In genomic region chr1:189310145-189310544, GRCm38 (mm10) we compare ENCODE assay signal across 15 mouse cellular contexts.
A peak's percentile ranks its signal among the peaks of the same experiment; 100 is the strongest.
DNase-seq lines count a peak whose midpoint lies in the region; ATAC-seq and TF ChIP-seq lines count a peak whose summit lies in the region.
"Had no signal": no experiment of that assay in that cellular context is flagged by ENCODE, and none has a peak within 500 bp of the region (broad histone marks: within the 10 kb centered on the region; RNA-seq: fewer than 3 reads in every experiment).

No protein-coding gene starts in this region.

- no peak overlapping the region for H3K9ac ChIP-seq in forebrain, postnatal 0 days
- H3K9ac ChIP-seq in forebrain, embryonic 12.5 days = no peak overlapping the region
- H3K9ac ChIP-seq: forebrain, embryonic 13.5 days; limb, embryonic 13.5 days had no signal

- no peaks in the 10 kb centered on the region for H3K27me3 ChIP-seq in forebrain, postnatal 0 days (ENCODE audit: insufficient read depth, low read length)
- no peaks in the 10 kb centered on the region for H3K27me3 ChIP-seq in forebrain, embryonic 12.5 days
- H3K27me3 ChIP-seq in heart, embryonic 10.5 days (ENCODE audit: insufficient read depth, poor library complexity, severe bottlenecking) = no peaks in the 10 kb centered on the region
- H3K27me3 ChIP-seq: forebrain, embryonic 13.5 days; limb, embryonic 13.5 days had no signal

- no peak overlapping the region for H3K4me2 ChIP-seq in forebrain, postnatal 0 days (ENCODE audit: low read depth)
- no peak overlapping the region for H3K4me2 ChIP-seq in forebrain, embryonic 12.5 days
- H3K4me2 ChIP-seq: forebrain, embryonic 13.5 days; limb, embryonic 13.5 days had no signal

- H3K4me3 ChIP-seq in forebrain, postnatal 0 days (ENCODE audit: low read depth, low read length) = no peak overlapping the region
- H3K4me3 ChIP-seq in forebrain, embryonic 12.5 days (replicated peaks) = no peak overlapping the region
- H3K4me3 ChIP-seq in heart, embryonic 10.5 days = no peak overlapping the region
- H3K4me3 ChIP-seq: forebrain, embryonic 13.5 days; limb, embryonic 13.5 days had no signal

- no peak overlapping the region for H3K27ac ChIP-seq in forebrain, postnatal 0 days (ENCODE audit: low read depth, low read length)
- no peak overlapping the region for H3K27ac ChIP-seq in forebrain, embryonic 12.5 days
- no peak overlapping the region for H3K27ac ChIP-seq in heart, embryonic 10.5 days
- H3K27ac ChIP-seq: forebrain, embryonic 13.5 days; limb, embryonic 13.5 days had no signal

- no peaks in the 10 kb centered on the region for H3K36me3 ChIP-seq in forebrain, postnatal 0 days (ENCODE audit: insufficient read depth)
- H3K36me3 ChIP-seq in forebrain, embryonic 12.5 days (replicated peaks) = no peaks in the 10 kb centered on the region
- H3K36me3 ChIP-seq in heart, embryonic 10.5 days = no peaks in the 10 kb centered on the region
- H3K36me3 ChIP-seq: limb, embryonic 13.5 days had no signal

- no peak for ATAC-seq in forebrain, postnatal 0 days
- no peak for ATAC-seq in forebrain, embryonic 12.5 days (ENCODE audit: low FRiP score)
- ATAC-seq in hematopoietic stem cell, adult 5-6 weeks (replicated peaks in 1 of 2; ENCODE audit: insufficient read depth in 1 of 2, low FRiP score in 2 of 2, low TSS enrichment in 1 of 2, low read depth in 1 of 2, poor library complexity in 2 of 2, severe bottlenecking in 2 of 2) = peak; percentile 72 to 81
- ATAC-seq: forebrain, embryonic 13.5 days; intestine, embryonic 16.5 days had no signal

- DNase-seq in forebrain, postnatal 0 days = peak; percentile 24
- DNase-seq in ovary, adult 18-20 months (ENCODE audit: low spot score) = peak; percentile 35
- no peak for DNase-seq in ovary, postnatal 10 days (ENCODE audit: low spot score)
- peak; percentile 34 to 43 for DNase-seq in lung, postnatal 4 days
- no peak for DNase-seq in frontal cortex, postnatal 36 days (ENCODE audit: low spot score in 2 of 2)
- DNase-seq in heart, embryonic 10.5 days (ENCODE audit: low spot score) = no peak
- DNase-seq: adrenal gland, postnatal 10 days; cerebellum, adult 18-20 months; gastrocnemius, postnatal 36 days; thymus, postnatal 25 days had no signal

- no peaks in the 10 kb centered on the region for H3K9me3 ChIP-seq in forebrain, postnatal 0 days (ENCODE audit: low read length)
- H3K9me3 ChIP-seq in forebrain, embryonic 12.5 days = no peaks in the 10 kb centered on the region
- no peaks in the 10 kb centered on the region for H3K9me3 ChIP-seq in heart, embryonic 10.5 days
- H3K9me3 ChIP-seq: forebrain, embryonic 13.5 days; limb, embryonic 13.5 days had no signal

- WGBS in forebrain, postnatal 0 days = 36% methylated on average over 2 of the region's 2 CpGs
- WGBS in forebrain, embryonic 12.5 days = 73% methylated on average over 2 of the region's 2 CpGs
- 78% methylated on average over 2 of the region's 2 CpGs for WGBS in heart, embryonic 10.5 days

- TF ChIP-seq CTCF in forebrain, postnatal 0 days (IDR thresholded peaks at IDR 0.05; ENCODE audit: low read depth) = no peak

- no peaks in the 10 kb centered on the region for H3K4me1 ChIP-seq in forebrain, postnatal 0 days (ENCODE audit: insufficient read depth)
- H3K4me1 ChIP-seq in forebrain, embryonic 12.5 days = peaks cover 6% of the 10 kb centered on the region; the same call in 1 of the 2 replicates
- peaks cover 20% of the 10 kb centered on the region for H3K4me1 ChIP-seq in heart, embryonic 10.5 days
- H3K4me1 ChIP-seq: limb, embryonic 13.5 days had no signal

Comparison
In these comparisons a context has a peak if more than half of its experiments do, and no peak if none do; other contexts are left out.
1. DNase-seq: peak in forebrain, postnatal 0 days (single experiment), ovary, adult 18-20 months (single experiment) and lung, postnatal 4 days (2 of 2); none in ovary, postnatal 10 days (single experiment), frontal cortex, postnatal 36 days (0 of 2) and heart, embryonic 10.5 days (single experiment).
2. ATAC-seq: peak in hematopoietic stem cell, adult 5-6 weeks (2 of 2); none in forebrain, postnatal 0 days (single experiment) and forebrain, embryonic 12.5 days (single experiment).